Mouse (Mus musculus): ENCODE measurements around the gene Spp2.
"Not testable (repeated sequence)": the region's sequence is repeated elsewhere in the genome, so short reads cannot be mapped to it uniquely, and the experiment has no call there.

The Spp2 gene

DNA sequence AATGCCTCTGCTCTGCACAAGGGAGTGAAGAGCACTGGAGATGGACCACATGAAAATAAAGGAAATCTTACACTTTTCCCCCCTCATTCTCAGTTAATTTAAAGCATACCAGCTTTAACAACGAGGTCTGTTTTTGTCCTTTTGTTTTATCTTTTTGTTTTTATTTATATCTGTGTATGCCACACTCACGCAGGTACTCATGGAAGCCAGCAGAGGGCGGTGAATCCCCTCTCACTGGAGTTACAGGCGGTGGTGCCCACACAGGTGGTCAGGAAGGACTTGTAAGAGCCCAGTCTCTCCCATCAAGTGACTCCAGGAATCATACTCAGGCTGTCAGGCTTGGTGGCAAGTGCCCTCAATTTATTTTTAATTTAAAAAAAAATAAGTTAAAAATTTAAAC lies 27.3 kb downstream of the Spp2 start:
- no peak for DNase-seq

GRCm38 (mm10) chr1:88437206-88438126 lies 30.7 kb downstream of the Spp2 start:
- DNase-seq, result no peak

- DNase-seq, result no peak
These were observed 36.6 kb downstream of the Spp2 start for GRCm38 (mm10) chr1:88443383-88443782.

DNA sequence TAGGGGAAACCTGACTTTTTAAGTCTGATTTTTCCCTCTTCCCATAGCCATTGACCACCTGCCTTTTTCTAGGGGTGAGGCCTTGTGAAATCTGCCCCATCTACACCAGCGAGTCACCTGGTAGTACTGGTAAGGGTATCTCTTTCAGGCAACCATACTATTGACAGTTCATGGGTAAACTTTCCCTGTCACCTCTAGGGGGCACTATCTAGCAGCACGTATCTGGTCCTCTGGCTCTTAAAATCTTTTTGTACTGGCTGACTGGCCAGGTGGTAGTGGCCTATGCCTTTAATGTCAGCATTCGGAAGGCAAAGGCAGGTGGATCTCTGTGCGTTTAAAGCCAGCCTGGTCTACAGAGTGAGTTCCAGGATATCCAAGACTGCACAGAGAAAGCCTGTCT lies 38.6 kb downstream of the Spp2 start:
- no peak for DNase-seq

GRCm38 (mm10) chr1:88446270-88447030 lies 39.7 kb downstream of the Spp2 start:
- DNase-seq, result no peak

DNA sequence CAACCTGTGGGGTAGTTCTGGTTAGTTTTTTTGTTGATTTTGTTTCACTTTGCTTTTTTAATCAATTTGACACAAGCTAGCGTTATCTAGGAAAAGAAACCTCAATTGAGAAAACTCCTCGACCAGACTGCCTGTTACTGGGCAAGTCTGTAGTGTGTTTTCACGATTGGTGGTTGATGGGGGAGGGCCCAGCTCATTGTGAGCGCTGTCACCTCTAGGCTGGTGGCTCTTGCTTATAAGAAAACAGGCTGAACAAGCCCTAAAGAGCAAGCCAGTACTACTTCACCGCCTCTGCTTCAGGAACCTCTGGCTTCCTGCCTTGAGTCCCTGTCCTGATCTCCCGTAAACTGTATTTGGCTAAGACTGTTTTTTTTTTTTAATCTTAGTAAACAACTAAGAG lies 40.7 kb downstream of the Spp2 start:
- no peak for DNase-seq

GRCm38 (mm10) chr1:88448094-88448493 lies 41.3 kb downstream of the Spp2 start:
- not testable (repeated sequence) for DNase-seq

DNA sequence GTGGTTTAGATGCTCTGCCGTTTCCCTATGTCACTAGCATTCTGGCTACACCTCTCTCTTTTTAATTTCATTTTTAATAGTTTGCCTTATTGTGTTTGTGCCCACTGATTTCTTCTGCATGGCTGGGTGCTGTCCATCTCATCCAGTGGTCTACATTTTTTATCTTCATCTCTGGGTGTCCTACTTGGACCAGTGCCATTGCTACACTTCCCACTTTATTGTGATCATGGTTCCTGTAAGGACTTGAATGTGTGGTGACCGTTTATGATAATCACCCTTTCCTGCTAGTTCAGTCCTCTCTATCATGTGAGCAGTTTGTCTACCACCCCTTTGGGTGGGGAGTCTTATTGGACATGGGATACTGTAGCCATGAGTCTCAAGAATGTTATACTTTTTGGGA lies 43.0 kb downstream of the Spp2 start:
- no peak for DNase-seq

DNA sequence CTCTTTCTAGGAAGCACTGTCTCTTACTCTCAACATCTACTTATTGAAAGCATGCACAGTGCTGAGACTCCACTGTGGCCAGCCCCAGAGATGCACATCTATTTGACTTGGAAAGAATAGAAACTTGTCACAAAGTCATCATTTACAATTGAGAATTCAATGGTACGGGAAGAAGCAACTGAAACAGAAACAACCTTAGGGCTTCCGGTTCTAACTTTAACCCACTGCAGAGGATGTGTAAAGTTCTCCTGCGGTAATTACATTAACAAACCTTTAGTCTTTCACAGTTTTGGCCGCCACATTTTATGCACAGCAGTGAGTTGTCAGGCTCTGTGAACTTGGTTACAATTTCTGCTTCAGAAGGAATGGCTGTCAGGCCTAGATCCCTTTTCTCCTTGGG lies 43.9 kb downstream of the Spp2 start:
- no peak for DNase-seq

DNA sequence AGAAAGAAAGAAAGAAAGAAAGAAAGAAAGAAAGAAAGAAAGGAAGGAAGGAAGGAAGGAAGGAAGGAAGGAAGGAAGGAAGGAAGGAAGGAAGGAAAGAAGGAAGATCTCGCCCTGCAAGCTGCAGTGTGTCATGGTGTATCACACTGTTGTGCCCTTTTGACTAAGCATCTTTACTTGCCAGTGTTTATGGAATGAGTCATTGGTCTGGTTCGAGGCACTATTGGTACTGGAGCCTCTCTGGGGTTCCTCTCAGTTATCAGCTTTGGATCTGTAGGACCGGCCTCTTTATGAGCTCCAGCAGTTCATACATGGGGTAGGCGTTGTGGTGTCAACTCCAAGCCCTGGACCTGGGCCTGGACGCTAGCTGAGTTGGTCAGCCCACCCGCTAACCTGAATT lies 45.4 kb downstream of the Spp2 start:
- no peak for DNase-seq

- no peak for DNase-seq
These were observed 47.9 kb downstream of the Spp2 start for GRCm38 (mm10) chr1:88454703-88455102.

GRCm38 (mm10) chr1:88455761-88456160 lies 49.0 kb downstream of the Spp2 start:
- no peak for DNase-seq

- DNase-seq, result peak; percentile 65
These were observed 49.8 kb downstream of the Spp2 start for GRCm38 (mm10) chr1:88456451-88457072.

- DNase-seq, result no peak
These were observed 52.4 kb downstream of the Spp2 start for GRCm38 (mm10) chr1:88459196-88459595.

GRCm38 (mm10) chr1:88459655-88460054 lies 52.9 kb downstream of the Spp2 start:
- DNase-seq, result no peak

- DNase-seq, result no peak
These were observed 54.3 kb downstream of the Spp2 start for GRCm38 (mm10) chr1:88461096-88461495.

DNA sequence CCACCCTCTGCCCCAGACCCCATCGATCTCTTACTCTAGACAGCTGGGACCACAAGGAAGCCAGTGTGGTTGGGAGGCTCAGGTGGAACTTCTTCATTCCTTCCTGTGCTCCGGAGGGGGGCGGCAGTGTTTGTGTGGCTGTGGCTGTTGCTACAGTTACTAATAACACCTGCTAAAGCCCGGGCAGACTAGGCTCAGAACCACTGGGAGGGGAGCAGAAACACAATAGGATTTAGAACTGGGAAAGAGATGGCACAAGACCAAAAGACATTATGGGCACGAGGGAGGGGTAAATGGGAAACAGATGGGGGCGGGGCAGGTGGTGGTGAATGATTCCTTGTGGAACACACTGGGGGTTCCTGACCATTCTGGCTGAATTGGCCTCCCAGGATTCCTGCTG lies 55.7 kb downstream of the Spp2 start:
- no peak for DNase-seq

- no peak for DNase-seq
These were observed 56.5 kb downstream of the Spp2 start for GRCm38 (mm10) chr1:88463241-88463640.

DNA sequence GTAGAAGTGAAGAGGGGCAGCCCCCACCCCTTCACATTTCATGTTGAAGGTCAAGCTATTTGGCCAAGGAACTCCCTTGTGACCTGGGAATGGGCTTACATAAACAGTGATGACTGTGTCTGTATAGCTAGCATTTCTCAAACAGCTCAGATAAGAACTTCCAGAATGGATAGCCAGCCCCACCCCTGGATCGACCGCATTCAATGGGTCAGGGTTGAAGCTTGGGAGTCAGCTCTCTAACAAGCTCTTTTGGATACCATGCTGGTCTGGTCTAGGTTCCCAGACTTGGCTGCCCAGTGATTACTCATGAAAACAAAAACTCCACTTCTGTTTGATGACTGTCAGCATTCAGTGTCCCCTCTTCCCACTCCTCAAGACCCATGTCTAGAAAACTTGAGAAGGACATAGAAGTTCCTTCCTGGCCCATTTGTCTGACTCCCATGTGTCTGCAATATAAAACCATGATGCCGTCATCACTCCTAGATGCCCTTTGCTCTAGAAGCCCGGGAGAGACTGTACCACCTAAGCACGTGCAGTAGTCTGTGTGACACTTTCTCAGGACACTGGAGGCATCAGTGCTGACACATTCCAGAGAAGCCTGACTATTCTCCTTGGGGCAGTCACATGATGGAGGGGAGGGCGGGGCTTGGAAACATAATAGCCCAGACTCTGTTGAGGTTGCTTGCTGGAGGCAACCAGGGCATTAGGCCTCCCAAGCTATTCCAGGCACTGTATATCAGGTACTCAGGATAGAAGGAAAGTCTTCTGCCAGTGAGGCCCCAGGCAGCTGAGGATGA lies 57.5 kb downstream of the Spp2 start:
- no peak for DNase-seq

- DNase-seq, result no peak
These were observed 59.0 kb downstream of the Spp2 start for GRCm38 (mm10) chr1:88465722-88466121.

- no peak for DNase-seq
These were observed 59.7 kb downstream of the Spp2 start for GRCm38 (mm10) chr1:88466325-88467064.

DNA sequence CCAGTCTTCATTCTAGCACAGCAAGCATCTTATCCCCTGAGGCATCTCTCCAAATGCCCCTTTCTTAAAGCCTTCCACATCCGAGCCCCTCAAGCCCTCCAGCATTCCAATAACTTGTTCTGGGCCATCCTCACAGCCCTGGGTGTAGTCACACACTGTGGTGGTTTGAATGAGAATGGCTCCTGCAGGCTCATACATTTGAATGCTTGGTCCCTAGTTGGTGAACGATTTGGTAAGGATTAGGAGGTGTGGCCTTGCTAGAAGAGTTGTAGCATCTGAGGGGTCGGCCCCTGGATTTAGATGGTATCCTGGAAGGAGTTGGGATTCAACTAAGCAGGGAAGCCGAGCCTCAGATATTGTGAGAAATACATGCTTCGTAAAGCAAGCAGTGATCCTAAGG lies 61.1 kb downstream of the Spp2 start:
- no peak for DNase-seq
